Mouse (Mus musculus) lung, adult 2 months (tissue): ENCODE data around the gene Stk25.

Experiments used
- CTCF ChIP-seq: fragments of 200-500 bp; IDR thresholded peaks from 2 replicates; pipeline ENCODE4 v1.5.1; 2011; ENCODE audit warnings: mild to moderate bottlenecking, low read length, control low read depth; ENCODE audit not compliant: insufficient read depth
- POLR2A ChIP-seq: fragments of 200-500 bp; IDR thresholded peaks from 2 replicates; pipeline ENCODE4 v1.6.1; 2011; ENCODE audit warnings: low read depth, mild to moderate bottlenecking, control low read depth, low read length, borderline replicate concordance; ENCODE audit errors: extremely low read depth

- TF ChIP-seq CTCF (no peak), POLR2A (no peak)
Observed at GRCm38 (mm10) chr1:93657025-93657360, 1.5 kb downstream of the Stk25 start.
